Mouse (Mus musculus): ENCODE data around the gene Olfr251.
"Not testable (repeated sequence)": the region's sequence is repeated elsewhere in the genome, so short reads cannot be mapped to it uniquely, and the experiment has no call there.

Gene Olfr251

DNA sequence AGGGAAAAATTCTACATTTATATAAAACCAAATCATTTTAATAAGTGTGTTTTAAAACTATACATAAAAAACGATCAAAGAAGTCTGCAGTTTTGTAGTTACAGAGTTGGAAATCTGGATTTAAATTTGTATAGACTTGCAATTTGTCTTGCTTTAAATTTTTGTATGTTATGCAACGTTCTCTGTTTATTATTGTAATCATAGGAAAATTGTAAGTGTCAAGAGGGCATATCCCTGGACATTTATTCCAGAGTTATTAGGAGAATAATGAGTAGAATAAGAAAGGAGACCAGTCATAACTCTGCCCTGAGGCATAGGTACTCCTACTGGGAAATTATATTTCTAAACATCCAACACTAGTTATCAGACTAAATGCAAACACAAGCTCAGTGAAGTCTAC, at the start of gene Olfr251:
Gene Olfr251, plus strand, starts transcription at position 301 of the 400 bp plus-strand sequence.
- no peak for DNase-seq (ENCODE audit: low read depth)

DNA sequence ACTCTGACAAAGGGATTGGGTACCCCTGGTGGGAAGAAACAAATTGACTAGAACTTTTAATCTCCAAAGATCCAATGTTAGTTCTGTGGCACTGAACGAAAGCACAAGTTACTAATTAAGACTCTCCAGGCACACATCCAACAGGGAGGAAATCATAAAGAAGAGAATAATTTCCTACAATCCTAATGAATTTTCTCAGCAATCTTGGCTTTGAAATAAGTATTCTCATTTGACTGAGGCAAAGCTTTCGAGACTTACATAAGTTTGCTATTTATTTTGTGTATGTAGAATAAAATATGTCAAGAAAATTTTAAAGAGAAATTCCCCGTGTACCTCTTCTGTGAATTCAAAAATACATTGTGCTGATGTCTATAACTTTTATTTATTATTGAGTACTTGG, 48.1 kb upstream of the Olfr251 start, which contains the start of gene Olfr25:
Gene Olfr25, plus strand, starts transcription at position 301 of the 400 bp plus-strand sequence.
- DNase-seq (ENCODE audit: low read depth): no peak

DNA sequence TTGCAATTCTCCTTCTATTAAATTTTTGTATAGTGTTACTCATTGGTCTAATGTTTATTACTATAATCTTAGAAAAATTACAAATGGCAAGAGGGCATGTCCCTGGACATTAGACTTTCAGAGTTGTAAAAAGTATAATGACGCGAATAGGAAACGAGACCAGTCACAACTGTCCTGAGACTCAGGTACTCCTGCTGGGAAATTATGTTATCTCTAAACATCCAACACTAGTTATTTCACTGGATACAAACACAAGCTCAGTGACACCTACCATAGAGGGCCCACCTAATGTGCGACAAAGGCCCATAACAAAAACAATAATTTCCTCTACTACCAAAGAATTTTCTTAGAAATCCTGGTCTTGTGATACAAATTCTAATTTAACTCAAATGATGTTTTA, 28.8 kb upstream of the Olfr251 start, which contains the start of gene Olfr898:
Gene Olfr898, plus strand, starts transcription at position 301 of the 400 bp plus-strand sequence.
- DNase-seq (ENCODE audit: low read depth): no peak

DNA sequence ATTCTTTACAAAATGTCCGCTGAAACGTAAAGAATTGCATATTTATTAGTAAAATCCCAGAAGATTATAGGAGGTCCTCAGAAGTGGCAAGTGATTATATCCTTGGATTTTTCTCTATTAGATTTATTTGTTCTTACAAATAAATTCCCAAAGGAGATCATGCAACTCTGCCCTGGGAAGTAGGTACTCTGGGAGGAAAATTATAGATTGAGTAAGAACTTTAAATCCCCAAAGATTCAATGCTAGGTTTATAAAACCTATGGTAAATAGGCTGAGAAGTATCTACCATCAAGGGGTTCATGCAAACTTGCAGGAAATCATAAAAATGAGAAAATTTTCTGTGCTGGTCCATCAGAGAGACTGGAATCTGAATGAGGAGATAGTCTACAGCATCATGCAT, 10.3 kb upstream of the Olfr251 start, which contains the start of gene Olfr250:
Gene Olfr250, plus strand, starts transcription at position 301 of the 400 bp plus-strand sequence.
- no peak for DNase-seq (ENCODE audit: low read depth)

DNA sequence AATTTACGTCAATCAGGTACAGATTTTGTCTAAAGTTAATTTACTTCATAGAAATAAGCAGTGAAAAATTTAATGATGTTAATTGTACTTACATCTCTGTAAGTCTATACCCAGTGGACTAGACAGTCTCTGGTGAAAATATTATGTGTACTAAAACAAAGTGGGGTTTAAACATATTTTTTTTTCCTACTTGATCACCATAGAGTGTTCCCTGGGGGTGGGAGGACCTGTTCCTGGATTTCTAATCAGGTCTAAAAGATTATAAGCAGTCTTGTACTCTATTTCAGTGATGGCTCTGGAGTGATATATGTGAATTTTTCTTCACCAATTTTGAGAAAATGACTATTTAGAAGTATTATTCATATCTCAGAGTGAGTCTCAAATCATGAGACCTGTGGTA, 24.5 kb downstream of the Olfr251 start, which contains the start of gene Olfr147:
Gene Olfr147, plus strand, starts transcription at position 301 of the 400 bp plus-strand sequence.
- no peak for DNase-seq (ENCODE audit: low read depth)

DNA sequence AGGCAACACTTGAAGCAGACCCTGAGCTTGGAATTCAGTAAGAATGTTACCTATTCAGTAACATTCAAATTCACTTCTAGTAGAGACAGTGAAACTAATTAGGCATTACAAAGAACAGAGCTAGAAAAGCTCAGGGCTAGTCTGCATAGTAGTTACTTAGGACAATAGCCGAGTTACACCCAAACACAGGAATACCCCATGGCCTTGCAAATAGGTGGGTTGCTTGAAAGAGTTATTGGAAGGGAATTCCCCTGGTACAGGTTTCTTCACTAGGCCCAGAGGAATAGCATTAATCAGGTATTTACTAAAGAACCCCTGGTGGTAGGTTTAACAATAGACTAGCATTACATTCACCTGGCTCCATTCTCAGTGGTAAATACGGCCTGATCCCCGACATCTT, 30.6 kb downstream of the Olfr251 start:
- DNase-seq (ENCODE audit: low read depth): not testable (repeated sequence)

DNA sequence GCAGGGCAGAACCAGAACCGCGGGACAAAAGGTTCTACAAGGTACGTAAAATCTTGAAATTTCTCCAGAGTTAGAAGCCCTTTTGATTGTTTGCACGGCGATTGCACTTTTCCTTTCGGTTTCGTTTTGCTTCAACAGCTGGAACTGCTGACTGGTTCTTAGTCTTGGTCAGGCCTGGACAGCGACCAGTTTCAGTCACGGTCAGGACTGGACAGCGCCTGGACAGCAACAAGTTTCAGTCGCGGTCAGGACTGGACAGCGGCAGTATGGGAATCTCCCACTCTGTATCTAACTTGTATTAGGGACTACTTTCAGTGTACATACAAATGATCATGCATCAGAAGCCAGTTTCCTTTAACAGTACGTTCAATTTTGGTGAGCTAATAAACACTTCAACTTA, 36.6 kb downstream of the Olfr251 start:
- not testable (repeated sequence) for DNase-seq (ENCODE audit: low read depth)

DNA sequence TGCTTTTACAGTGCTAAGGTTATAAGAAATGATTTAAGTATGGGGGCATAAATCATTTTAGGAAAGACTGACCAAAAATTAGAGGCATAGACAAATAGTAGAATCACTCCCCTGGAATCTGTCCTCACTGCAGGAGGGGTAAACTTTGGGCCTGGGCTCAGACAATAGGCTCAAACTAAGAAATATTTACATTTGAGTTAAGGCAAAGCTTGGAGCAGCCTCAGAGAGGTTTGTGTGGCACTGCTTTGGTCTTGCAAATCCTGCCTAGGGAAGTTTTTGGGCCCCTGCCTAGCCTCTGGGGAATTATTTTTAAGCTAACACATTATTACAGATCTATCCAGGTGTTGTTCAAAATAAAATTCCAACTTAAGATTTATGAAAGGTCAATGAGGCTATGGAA, 46.9 kb downstream of the Olfr251 start:
- DNase-seq (ENCODE audit: low read depth): no peak

DNA sequence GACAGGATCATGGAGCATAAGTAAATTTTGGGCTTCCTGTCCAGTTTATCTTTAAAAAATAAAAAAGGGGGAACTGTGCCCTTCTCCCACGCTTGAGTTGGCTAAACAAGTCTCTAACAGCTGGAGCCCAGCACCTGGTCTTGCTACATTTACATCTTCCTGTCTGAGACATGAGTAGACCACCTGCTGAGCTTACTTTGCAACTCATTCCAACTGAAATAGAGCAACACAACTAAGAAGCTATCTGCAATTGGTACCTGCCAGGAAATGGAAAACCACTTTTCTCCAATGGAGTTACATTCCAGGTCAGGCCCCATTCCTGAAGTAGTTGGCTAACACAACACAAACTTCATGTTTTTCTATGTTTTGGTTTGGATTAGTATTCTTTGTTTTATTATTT, 50.1 kb downstream of the Olfr251 start:
- DNase-seq (ENCODE audit: low read depth): no peak

DNA sequence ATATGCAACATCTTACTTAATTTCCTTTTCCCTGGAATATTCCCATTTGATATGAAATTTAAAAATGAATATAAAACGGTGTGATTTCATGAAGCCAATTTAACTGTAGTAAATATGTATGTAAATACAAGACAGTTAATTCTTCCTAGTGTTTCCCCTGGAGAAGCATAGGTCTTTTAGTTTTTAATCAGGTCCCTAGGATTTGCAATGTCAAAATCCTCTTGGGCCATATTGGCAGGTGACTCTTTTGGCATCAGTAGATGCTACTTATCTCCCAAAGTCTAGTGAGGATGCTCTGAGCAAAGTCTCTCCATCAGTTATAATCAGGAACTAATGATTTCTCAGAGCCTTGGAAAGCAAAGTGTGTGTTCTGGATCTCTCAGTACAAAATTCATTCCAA, 52.3 kb downstream of the Olfr251 start, which contains the start of gene Olfr901:
Gene Olfr901, plus strand, starts transcription at position 301 of the 400 bp plus-strand sequence.
- no peak for DNase-seq (ENCODE audit: low read depth)
